Mouse (Mus musculus) bone marrow macrophage, adult 2 months (primary cell): Measurements from ENCODE around the gene Xrcc6. TPM values are rescaled to one million over a fixed set of nuclear protein-coding genes. Genes with fewer than 3 reads are reported as not detected.

Experiments
- H3K27ac ChIP-seq: 2 replicates; pipeline ENCODE4 v1.5.1; 2012; ENCODE audit warnings: low read depth, low read length; ENCODE audit not compliant: insufficient read depth
- H3K4me1 ChIP-seq: 2 replicates; pipeline ENCODE4 v1.6.1; 2012; ENCODE audit warnings: low read length; ENCODE audit not compliant: control insufficient read depth, insufficient read depth
- H3K4me3 ChIP-seq: 2 replicates; pipeline ENCODE4 v1.5.1; 2012; ENCODE audit warnings: mild to moderate bottlenecking, low read length, moderate library complexity; ENCODE audit not compliant: insufficient read depth
- CTCF ChIP-seq: IDR thresholded peaks from 2 replicates; pipeline ENCODE4 v1.5.1; 2012; ENCODE audit warnings: low read depth, mild to moderate bottlenecking, low read length, moderate library complexity
- POLR2A ChIP-seq: IDR thresholded peaks from 2 replicates; pipeline ENCODE4 v1.6.1; 2012; ENCODE audit warnings: mild to moderate bottlenecking, low read depth, low read length, borderline replicate concordance
- polyA plus RNA-seq: library from polyadenylated mRNA; stranded (reverse); fragments of >200 nt; gene quantifications from 2 replicates; pipeline ENCODE4 v1.2.4, GENCODE M21; 2012; ENCODE audit not compliant: missing spikeins, insufficient read depth, insufficient read length

Gene Xrcc6
- polyA plus RNA-seq, 1 experiment: 20.0 TPM

- peaks cover 9% of the 10 kb centered on the region for H3K4me1 ChIP-seq
- no peak overlapping the region for H3K27ac ChIP-seq
- TF ChIP-seq POLR2A (no peak), CTCF (no peak)
- no peak overlapping the region for H3K4me3 ChIP-seq
These were observed 56.6 kb downstream of the Xrcc6 start for GRCm38 (mm10) chr15:82044166-82044784.

GRCm38 (mm10) chr15:82046246-82046891 is 58.7 kb downstream of the Xrcc6 start:
- H3K4me3 ChIP-seq: peak overlapping the region; percentile 91
- peaks cover 9% of the 10 kb centered on the region for H3K4me1 ChIP-seq
- TF ChIP-seq CTCF (no peak), POLR2A (no peak)
- peak overlapping the region; percentile 54 for H3K27ac ChIP-seq

GRCm38 (mm10) chr15:82047080-82047883 is 59.6 kb downstream of the Xrcc6 start, which contains the start of gene Snu13:
Snu13 (minus strand) TSS chr15:82047598.
- Histone ChIP-seq H3K4me3 (peak within 1 kb of the TSS; percentile 91), H3K27ac (peak within 1 kb of the TSS; percentile 54), H3K4me1 (peaks cover 9% of the 10 kb centered on the region)
- TF ChIP-seq POLR2A: no peak; the same call in 1 of the 2 replicates
- TF ChIP-seq CTCF: no peak

- no peaks in the 10 kb centered on the region for H3K4me1 ChIP-seq
- H3K27ac ChIP-seq: no peak overlapping the region
- no peak overlapping the region for H3K4me3 ChIP-seq
- no peak for TF ChIP-seq POLR2A
- no peak for TF ChIP-seq CTCF
These were observed 64.9 kb downstream of the Xrcc6 start for GRCm38 (mm10) chr15:82052544-82052943.

- H3K4me3 ChIP-seq: no peak within 1 kb of the TSS
- no peak for TF ChIP-seq POLR2A
- no peak for TF ChIP-seq CTCF
- no peak within 1 kb of the TSS for H3K27ac ChIP-seq
- no peaks in the 10 kb centered on the region for H3K4me1 ChIP-seq
These were observed 71.1 kb downstream of the Xrcc6 start, which contains the start of gene 4930407I10Rik for GRCm38 (mm10) chr15:82058719-82059201. 4930407I10Rik (plus strand) TSS chr15:82059151.

- Histone ChIP-seq H3K4me1 (no peaks in the 10 kb centered on the region), H3K27ac (no peak overlapping the region), H3K4me3 (no peak overlapping the region)
- TF ChIP-seq CTCF: no peak
- no peak for TF ChIP-seq POLR2A
These were observed 76.3 kb downstream of the Xrcc6 start for GRCm38 (mm10) chr15:82063909-82064308.

GRCm38 (mm10) chr15:82065511-82065910 is 77.9 kb downstream of the Xrcc6 start:
- Histone ChIP-seq H3K27ac (no peak overlapping the region), H3K4me1 (no peaks in the 10 kb centered on the region), H3K4me3 (no peak overlapping the region)
- TF ChIP-seq POLR2A (no peak), CTCF (peak; percentile 88)

GRCm38 (mm10) chr15:82069898-82070297 is 82.3 kb downstream of the Xrcc6 start, which contains the start of gene Mei1:
Mei1 (plus strand) TSS chr15:82069996.
- Histone ChIP-seq H3K4me1 (no peaks in the 10 kb centered on the region), H3K27ac (no peak within 1 kb of the TSS), H3K4me3 (no peak within 1 kb of the TSS)
- TF ChIP-seq POLR2A (no peak), CTCF (no peak)

- no peak for TF ChIP-seq CTCF
- TF ChIP-seq POLR2A: no peak
- no peaks in the 10 kb centered on the region for H3K4me1 ChIP-seq
- H3K27ac ChIP-seq: no peak overlapping the region
- H3K4me3 ChIP-seq: no peak overlapping the region
These were observed 84.3 kb downstream of the Xrcc6 start for GRCm38 (mm10) chr15:82071816-82072469.

GRCm38 (mm10) chr15:82073490-82073889 is 85.9 kb downstream of the Xrcc6 start:
- no peak overlapping the region for H3K4me3 ChIP-seq
- no peak overlapping the region for H3K27ac ChIP-seq
- no peaks in the 10 kb centered on the region for H3K4me1 ChIP-seq
- TF ChIP-seq POLR2A (no peak), CTCF (no peak)
